Mouse (Mus musculus): ENCODE data around the gene H2al2c. TPM values are rescaled to one million over a fixed set of nuclear protein-coding genes. Genes with fewer than 3 reads are reported as not detected.

H2al2c gene
- total RNA-seq (2023) = not detected in 2 replicates

GRCm38 (mm10) chrY:2598799-2599198, at the start of gene H2al2c:
Gene H2al2c (plus strand): TSS chrY:2599099.

Other genes with a start within 250 kb of the H2al2c start
- not detected in 2 replicates for gene Sry, start 64.6 kb downstream of the H2al2c start, total RNA-seq (2023)
- gene H2al2b, start 121.6 kb downstream of the H2al2c start, total RNA-seq (2023) = not detected in 2 replicates
- not detected in 2 replicates for gene Gm4064, start 197.1 kb downstream of the H2al2c start, total RNA-seq (2023)
- gene Rbmy, start 231.6 kb downstream of the H2al2c start, total RNA-seq (2023) = not detected in 2 replicates
- gene Gm10256, start 231.6 kb downstream of the H2al2c start, total RNA-seq (2023) = not detected in 2 replicates